Mouse (Mus musculus) liver, embryonic 14.5 days (tissue): Measurements from ENCODE around the gene Rpsa. TPM values are rescaled to one million over a fixed set of nuclear protein-coding genes. Genes with fewer than 3 reads are reported as not detected.

Source experiments
- ATAC-seq: fragments of 200-750 bp; cut with Nextera tagmentation; 2 replicates; pipeline ENCODE4 v1.8.0; 2017; ENCODE audit warnings: moderate number of reproducible peaks, mild to moderate bottlenecking, moderate library complexity; ENCODE audit not compliant: insufficient read depth
- DNase-seq, 3 experiments: peaks; one replicate each; pipeline ENCODE4 v3.0.0-alpha.2; 2012 to 2013; ENCODE audit warnings: low read depth in 3 of 3, low spot score in 3 of 3
- H3K27ac ChIP-seq: fragments of 300-500 bp; sonication (generic); 2 replicates; pipeline ENCODE4 v1.5.1; 2014; ENCODE audit warnings: moderate library complexity, mild to moderate bottlenecking, control low read depth, inconsistent platforms
- H3K27me3 ChIP-seq: fragments of 300-500 bp; sonication (generic); 2 replicates; pipeline ENCODE4 v1.6.1; 2014; ENCODE audit warnings: mild to moderate bottlenecking, low read length, moderate library complexity; ENCODE audit not compliant: control insufficient read depth, insufficient read depth
- H3K36me3 ChIP-seq: fragments of 300-500 bp; sonication (generic); replicated peaks from 2 replicates; pipeline ENCODE4 v1.6.1; 2014; ENCODE audit warnings: low read depth; ENCODE audit not compliant: control insufficient read depth, insufficient read depth
- H3K4me1 ChIP-seq, 2 experiments: fragments of 200-500 bp in 1 of 2; fragments of 300-500 bp in 1 of 2; sonication (generic) in 1 of 2; replicated peaks; 2 replicates each; pipeline ENCODE4 v1.6.1; 2012 to 2014; ENCODE audit warnings: antibody characterized with exemption in 1 of 2, inconsistent platforms in 1 of 2, low read length in 1 of 2; ENCODE audit not compliant: control insufficient read depth in 2 of 2, insufficient read depth in 2 of 2
- H3K4me2 ChIP-seq: fragments of 300-500 bp; sonication (generic); 2 replicates; pipeline ENCODE4 v1.6.1; 2014; ENCODE audit warnings: low read depth, mild to moderate bottlenecking, control low read depth, moderate library complexity
- H3K4me3 ChIP-seq, 2 experiments: fragments of 200-500 bp in 1 of 2; fragments of 300-500 bp in 1 of 2; sonication (generic) in 1 of 2; 2 replicates each; pipeline ENCODE4 v1.5.1; 2012 to 2014; ENCODE audit warnings: low read depth in 2 of 2, low read length in 2 of 2, mild to moderate bottlenecking in 2 of 2, control low read depth in 1 of 2, inconsistent platforms in 1 of 2, moderate library complexity in 1 of 2; ENCODE audit not compliant: insufficient read depth in 1 of 2
- H3K9ac ChIP-seq: fragments of 300-500 bp; sonication (generic); replicated peaks from 2 replicates; pipeline ENCODE4 v1.6.1; 2014; ENCODE audit warnings: mild to moderate bottlenecking, control low read depth, moderate library complexity
- H3K9me3 ChIP-seq: fragments of 300-500 bp; sonication (generic); 2 replicates; pipeline ENCODE4 v1.6.1; 2016; ENCODE audit warnings: low read length, mixed read lengths; ENCODE audit not compliant: control insufficient read depth
- CTCF ChIP-seq: IDR thresholded peaks from 2 replicates; pipeline ENCODE4 v1.5.1; 2016; ENCODE audit warnings: antibody characterized with exemption, low read depth, control low read depth
- EP300 ChIP-seq: IDR thresholded peaks from 2 replicates; pipeline ENCODE4 v1.6.1; 2016; ENCODE audit warnings: antibody characterized with exemption, low read depth
- WGBS: fragments of 180-500 bp; shearing (Covaris S2); extraction: QIAGEN DNeasy Blood & Tissue Kit; methylation state at CpG from one replicate; pipeline ENCODE4 v1.1.7; 2014; ENCODE audit not compliant: insufficient replicate concordance; 5-methylcytosine and 5-hydroxymethylcytosine counted together
- polyA plus RNA-seq, 2 experiments: library from polyadenylated mRNA; depleted of rRNA in 1 of 2; stranded (reverse) in 1 of 2; unstranded in 1 of 2; fragments of >200 nt; fragmentation: Nextera tagmentation in 1 of 2; extraction: Ambion mirVana in 1 of 2; gene quantifications; 2 replicates each; pipeline versions ENCODE4 v1.2.1 to v1.2.3; 2012 to 2014

Rpsa gene
- polyA plus RNA-seq, 2 experiments: 1,446 to 1,498 TPM

GRCm38 (mm10) chr9:120116184-120116624, 11.3 kb upstream of the Rpsa start:
- 11% methylated on average over 8 of the region's 8 CpGs for WGBS
- peaks cover 53 to 69% of the 10 kb centered on the region in 2 experiments for H3K4me1 ChIP-seq
- DNase-seq (peak; percentile 69 to 76 (median 75)), ATAC-seq (peak; percentile 67)
- peak overlapping the region; percentile 99 for H3K4me2 ChIP-seq
- H3K9ac ChIP-seq: peak overlapping the region; percentile 98
- TF ChIP-seq EP300: peak; percentile 50; the same call in 1 of the 2 replicates
- TF ChIP-seq CTCF: no peak
- peak overlapping the region; percentile 78 to 97 for H3K4me3 ChIP-seq
- peak overlapping the region; percentile 99 for H3K27ac ChIP-seq
- H3K9me3 ChIP-seq: no peaks in the 10 kb centered on the region
- H3K27me3 ChIP-seq: no peaks in the 10 kb centered on the region
- H3K36me3 ChIP-seq: peaks cover 49% of the 10 kb centered on the region

- 75% methylated on average over 4 of the region's 4 CpGs for WGBS
- Histone ChIP-seq H3K4me2 (peak overlapping the region; percentile 99), H3K9ac (peak overlapping the region; percentile 98), H3K4me1 (peaks cover 34 to 50% of the 10 kb centered on the region in 2 experiments), H3K4me3 (peak overlapping the region in 1 of 2 experiments; percentile 78; a peak in 2 of 4 replicates), H3K36me3 (peaks cover 67% of the 10 kb centered on the region), H3K27me3 (no peaks in the 10 kb centered on the region), H3K9me3 (no peaks in the 10 kb centered on the region), H3K27ac (peak overlapping the region; percentile 99)
- no peak for TF ChIP-seq EP300
- no peak for TF ChIP-seq CTCF
- DNase-seq (no peak), ATAC-seq (no peak)
Measured at GRCm38 (mm10) chr9:120118212-120118611, 9.3 kb upstream of the Rpsa start.

- 92% methylated on average over 7 of the region's 7 CpGs for WGBS
- DNase-seq: no peak
- H3K4me2 ChIP-seq: no peak overlapping the region
Measured at GRCm38 (mm10) chr9:120120503-120120902, 7.0 kb upstream of the Rpsa start.

GRCm38 (mm10) chr9:120126868-120127267, 621 bp upstream of the Rpsa start:
- TF ChIP-seq CTCF (no peak), EP300 (no peak)
- Histone ChIP-seq H3K27me3 (no peaks in the 10 kb centered on the region), H3K9me3 (no peaks in the 10 kb centered on the region), H3K36me3 (peaks cover 63% of the 10 kb centered on the region), H3K4me3 (peak overlapping the region; percentile 20 to 100; a peak in 3 of 4 replicates), H3K4me1 (peaks cover 13 to 15% of the 10 kb centered on the region in 2 experiments), H3K27ac (peak overlapping the region; percentile 78), H3K4me2 (peak overlapping the region; percentile 94), H3K9ac (peak overlapping the region; percentile 62)
- 26% methylated on average over 11 of the region's 11 CpGs for WGBS
- ATAC-seq (peak; percentile 18; the same call in 1 of the 2 replicates), DNase-seq (no peak)

More at GRCm38 (mm10) chr9:120120503-120120902, 7.0 kb upstream of the Rpsa start:
- Histone ChIP-seq H3K27ac (no peak overlapping the region), H3K9ac (no peak overlapping the region), H3K36me3 (peaks cover 82% of the 10 kb centered on the region), H3K9me3 (no peaks in the 10 kb centered on the region), H3K4me3 (no peak overlapping the region), H3K4me1 (peaks cover 23 to 29% of the 10 kb centered on the region in 2 experiments), H3K27me3 (no peaks in the 10 kb centered on the region)
- ATAC-seq: no peak
- TF ChIP-seq CTCF (no peak), EP300 (no peak)

GRCm38 (mm10) chr9:120129276-120129675, 1.8 kb downstream of the Rpsa start:
- peak overlapping the region; percentile 94 for H3K4me2 ChIP-seq
- no peaks in the 10 kb centered on the region for H3K27me3 ChIP-seq
- H3K4me1 ChIP-seq: peaks cover 13 to 15% of the 10 kb centered on the region in 2 experiments
- H3K36me3 ChIP-seq: peaks cover 50% of the 10 kb centered on the region
- peak overlapping the region; percentile 90 to 100 for H3K4me3 ChIP-seq
- ATAC-seq: no peak
- no peak for TF ChIP-seq CTCF
- TF ChIP-seq EP300: no peak
- 19% methylated on average over 10 of the region's 10 CpGs for WGBS
- peak overlapping the region; percentile 84 for H3K27ac ChIP-seq
- no peaks in the 10 kb centered on the region for H3K9me3 ChIP-seq
- H3K9ac ChIP-seq: peak overlapping the region; percentile 100
- no peak for DNase-seq
